8 mouse cellular contexts compared by ENCODE assay signal in genomic region chr5:142718037-142718436, GRCm38 (mm10). TPM values are rescaled to one million over a fixed set of nuclear protein-coding genes. Genes with fewer than 3 reads are reported as not detected.
DNase-seq lines count a peak whose midpoint lies in the region; ATAC-seq and TF ChIP-seq lines count a peak whose summit lies in the region.

No protein-coding gene starts in this region.

- H3K9ac ChIP-seq in liver, embryonic 11.5 days (ENCODE audit: low read depth, low read length): no peak overlapping the region
- no peak overlapping the region for H3K9ac ChIP-seq in neural tube, embryonic 12.5 days

- H3K4me2 ChIP-seq in liver, embryonic 11.5 days: no peak overlapping the region
- no peak overlapping the region for H3K4me2 ChIP-seq in neural tube, embryonic 12.5 days (replicated peaks)

- no peak; the same call in 1 of the 2 replicates for ATAC-seq in liver, embryonic 11.5 days (replicated peaks; ENCODE audit: low FRiP score)
- ATAC-seq in neural tube, embryonic 12.5 days (ENCODE audit: low FRiP score, low read depth): peak; percentile 74

- peak; percentile 65 to 78 for DNase-seq in urinary bladder, adult 18-20 months (ENCODE audit: low spot score in 2 of 2)
- no peak for DNase-seq in urinary bladder, postnatal 10 days (ENCODE audit: low spot score)
- DNase-seq in embryo, embryonic 10.5 days (ENCODE audit: low spot score): peak; percentile 83
- peak; percentile 70 for DNase-seq in heart, adult 8-10 months (ENCODE audit: low spot score)
- DNase-seq in kidney, adult 8-10 months: peak; percentile 38 to 81
- DNase-seq in liver, embryonic 11.5 days (ENCODE audit: low spot score): peak; percentile 74

- H3K4me3 ChIP-seq in liver, embryonic 11.5 days (ENCODE audit: low read depth, low read length): no peak overlapping the region
- H3K4me3 ChIP-seq in neural tube, embryonic 12.5 days: no peak overlapping the region
- no peak overlapping the region for H3K4me3 ChIP-seq in testis, adult 2 months (ENCODE audit: control insufficient read depth, low read depth, low read length)

- no peak overlapping the region for H3K27ac ChIP-seq in liver, embryonic 11.5 days (ENCODE audit: low read depth, low read length)
- no peak overlapping the region for H3K27ac ChIP-seq in neural tube, embryonic 12.5 days
- no peak overlapping the region for H3K27ac ChIP-seq in testis, adult 2 months (ENCODE audit: control insufficient read depth, insufficient read depth, low read depth, low read length)

- peak; percentile 97 for TF ChIP-seq CTCF in testis, adult 2 months (IDR thresholded peaks at IDR 0.05; ENCODE audit: control insufficient read depth, insufficient read depth, insufficient replicate concordance, low read depth, low read length)

- H3K4me1 ChIP-seq in liver, embryonic 11.5 days (replicated peaks; ENCODE audit: control insufficient read depth, insufficient read depth, low read length): no peaks in the 10 kb centered on the region
- H3K4me1 ChIP-seq in neural tube, embryonic 12.5 days: no peaks in the 10 kb centered on the region
- H3K4me1 ChIP-seq in testis, adult 2 months (ENCODE audit: control insufficient read depth, insufficient read depth, low read length): peaks cover 10% of the 10 kb centered on the region

- 17% methylated on average over 4 of the region's 4 CpGs for WGBS in liver, embryonic 11.5 days
- 22% methylated on average over 4 of the region's 4 CpGs for WGBS in neural tube, embryonic 12.5 days

- TF ChIP-seq POLR2A in testis, adult 2 months (IDR thresholded peaks at IDR 0.05; ENCODE audit: control insufficient read depth, low read depth, low read length): no peak

- no peaks in the 10 kb centered on the region for H3K36me3 ChIP-seq in liver, embryonic 11.5 days (ENCODE audit: control insufficient read depth, insufficient read depth, low read length)
- peaks cover 52% of the 10 kb centered on the region for H3K36me3 ChIP-seq in neural tube, embryonic 12.5 days
- H3K36me3 ChIP-seq in testis, adult 2 months (ENCODE audit: control insufficient read depth, insufficient read depth, low read length): no peaks in the 10 kb centered on the region

- no peaks in the 10 kb centered on the region for H3K9me3 ChIP-seq in liver, embryonic 11.5 days (ENCODE audit: control insufficient read depth, low read length)
- H3K9me3 ChIP-seq in neural tube, embryonic 12.5 days: no peaks in the 10 kb centered on the region

- no peaks in the 10 kb centered on the region for H3K27me3 ChIP-seq in liver, embryonic 11.5 days (replicated peaks; ENCODE audit: control insufficient read depth, insufficient read depth, low read length)
- no peaks in the 10 kb centered on the region for H3K27me3 ChIP-seq in neural tube, embryonic 12.5 days (replicated peaks)
- no peaks in the 10 kb centered on the region for H3K27me3 ChIP-seq in testis, adult 2 months (ENCODE audit: control insufficient read depth, insufficient read depth, low read length)

RNA-seq across cellular contexts. Expression of gene Slc29a4, which starts 25.7 kb away (rescaled TPM):
- total RNA-seq in heart, adult 8-10 months (2022): under 1 TPM; 0.22 to 0.40 (median 0.27) TPM
- 1.3 and 1.7 TPM in 2 replicates for polyA plus RNA-seq in liver, embryonic 11.5 days (2014; fragmentation: Nextera tagmentation; extraction: Ambion mirVana)
- 65.0 and 66.7 TPM in 2 replicates for polyA plus RNA-seq in neural tube, embryonic 12.5 days (2016; fragmentation: Nextera tagmentation; extraction: Ambion mirVana)
- polyA plus RNA-seq in testis, adult 2 months (2012; rRNA removed): 0.53 and 0.67 TPM in 2 replicates

Comparison
In these comparisons a context has a peak if more than half of its experiments do, and no peak if none do; other contexts are left out.
1. RNA of gene Slc29a4, which starts 25.7 kb away (polyA plus RNA-seq): 65.0 to 66.7 TPM in neural tube, embryonic 12.5 days; 1.3 to 1.7 TPM in liver, embryonic 11.5 days and 0.53 to 0.67 TPM in testis, adult 2 months; every median in the first group is over 10 times any median in the second.